Mouse (Mus musculus) kidney, embryonic 16.5 days (tissue): ENCODE data around the gene Spint2. TPM values are rescaled to one million over a fixed set of nuclear protein-coding genes. Genes with fewer than 3 reads are reported as not detected.

Experiments
- ATAC-seq: fragments of 200-750 bp; cut with Nextera tagmentation; 2 replicates; pipeline ENCODE4 v1.8.0; 2017; ENCODE audit warnings: moderate TSS enrichment; ENCODE audit not compliant: low FRiP score, low TSS enrichment
- H3K27ac ChIP-seq: fragments of 300-500 bp; sonication (generic); 2 replicates; pipeline ENCODE4 v1.5.1; 2014; ENCODE audit warnings: low read length
- H3K27me3 ChIP-seq: fragments of 300-500 bp; sonication (generic); 2 replicates; pipeline ENCODE4 v1.6.1; 2014; ENCODE audit warnings: low read length, control low read depth, mixed read lengths; ENCODE audit not compliant: insufficient read depth
- H3K36me3 ChIP-seq: fragments of 300-500 bp; sonication (generic); 2 replicates; pipeline ENCODE4 v1.6.1; 2014; ENCODE audit warnings: low read length, control low read depth, mixed read lengths; ENCODE audit not compliant: insufficient read depth
- H3K4me1 ChIP-seq: fragments of 300-500 bp; sonication (generic); 2 replicates; pipeline ENCODE4 v1.6.1; 2014; ENCODE audit warnings: low read length, control low read depth, mixed read lengths; ENCODE audit not compliant: insufficient read depth
- H3K4me2 ChIP-seq: fragments of 300-500 bp; sonication (generic); replicated peaks from 2 replicates; pipeline ENCODE4 v1.6.1; 2014; ENCODE audit warnings: low read depth, low read length
- H3K4me3 ChIP-seq: fragments of 300-500 bp; sonication (generic); 2 replicates; pipeline ENCODE4 v1.5.1; 2014; ENCODE audit warnings: mild to moderate bottlenecking, low read length
- H3K9ac ChIP-seq: fragments of 300-500 bp; sonication (generic); replicated peaks from 2 replicates; pipeline ENCODE4 v1.6.1; 2014; ENCODE audit warnings: low read length
- H3K9me3 ChIP-seq: fragments of 300-500 bp; sonication (generic); 2 replicates; pipeline ENCODE4 v1.6.1; 2016; ENCODE audit warnings: low read length, control low read depth
- WGBS: fragments of 180-500 bp; shearing (Covaris S2); extraction: QIAGEN DNeasy Blood & Tissue Kit; methylation state at CpG from one replicate; pipeline ENCODE4 v1.1.7; 2014; 5-methylcytosine and 5-hydroxymethylcytosine counted together
- polyA plus RNA-seq: library from polyadenylated mRNA; unstranded; fragments of >200 nt; fragmentation: Nextera tagmentation; extraction: Ambion mirVana; gene quantifications from 2 replicates; pipeline ENCODE4 v1.2.1, GENCODE M21; 2015

Gene Spint2
- polyA plus RNA-seq, 1 experiment from 2014 or later: 295 TPM

DNA sequence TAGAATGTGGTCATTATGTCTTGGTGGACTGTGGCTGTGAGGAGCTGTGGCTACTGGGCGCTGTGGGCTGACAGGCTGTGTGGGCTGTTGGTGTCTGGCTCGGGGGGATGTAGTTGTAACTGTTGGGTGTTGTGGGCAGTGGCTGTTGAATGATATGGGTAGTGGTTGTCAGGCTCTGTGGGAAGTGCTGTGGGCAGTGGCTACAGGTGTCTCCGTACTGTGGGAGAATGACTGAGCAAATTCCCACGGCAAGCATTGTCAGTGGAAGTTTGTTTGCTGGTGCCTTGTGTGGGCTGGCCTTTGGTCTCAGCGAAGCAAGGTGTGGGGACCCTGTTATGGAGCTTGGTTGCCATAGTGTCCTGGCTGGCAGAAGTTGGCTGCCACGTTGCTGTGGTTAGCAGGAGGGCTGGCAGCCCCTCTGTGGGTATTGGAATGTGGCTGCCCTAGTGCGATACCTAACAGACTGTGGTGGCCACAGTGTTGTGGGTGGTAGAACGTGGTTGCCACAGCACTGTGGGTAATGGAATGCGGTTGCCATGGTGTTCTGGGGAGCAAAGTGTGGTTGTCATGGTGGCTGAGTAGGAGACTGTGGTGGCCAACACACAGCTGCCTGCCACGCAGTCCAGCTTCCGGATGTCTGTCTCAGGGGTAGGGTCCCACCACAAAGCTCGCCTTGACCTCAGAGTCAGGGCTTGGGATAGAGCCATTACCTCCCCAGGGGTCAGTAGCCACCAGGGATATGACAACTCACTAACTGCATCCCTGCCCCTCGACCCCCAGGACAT lies 33.3 kb upstream of the Spint2 start:
- H3K4me1 ChIP-seq: peaks cover 36% of the 10 kb centered on the region
- H3K27me3 ChIP-seq: peaks cover 11% of the 10 kb centered on the region
- no peak overlapping the region for H3K4me3 ChIP-seq
- no peak overlapping the region for H3K27ac ChIP-seq
- no peak for ATAC-seq
- H3K4me2 ChIP-seq: no peak overlapping the region
- no peak overlapping the region for H3K9ac ChIP-seq
- H3K36me3 ChIP-seq: no peaks in the 10 kb centered on the region
- no peaks in the 10 kb centered on the region for H3K9me3 ChIP-seq
- 81% methylated on average over 13 of the region's 13 CpGs for WGBS

DNA sequence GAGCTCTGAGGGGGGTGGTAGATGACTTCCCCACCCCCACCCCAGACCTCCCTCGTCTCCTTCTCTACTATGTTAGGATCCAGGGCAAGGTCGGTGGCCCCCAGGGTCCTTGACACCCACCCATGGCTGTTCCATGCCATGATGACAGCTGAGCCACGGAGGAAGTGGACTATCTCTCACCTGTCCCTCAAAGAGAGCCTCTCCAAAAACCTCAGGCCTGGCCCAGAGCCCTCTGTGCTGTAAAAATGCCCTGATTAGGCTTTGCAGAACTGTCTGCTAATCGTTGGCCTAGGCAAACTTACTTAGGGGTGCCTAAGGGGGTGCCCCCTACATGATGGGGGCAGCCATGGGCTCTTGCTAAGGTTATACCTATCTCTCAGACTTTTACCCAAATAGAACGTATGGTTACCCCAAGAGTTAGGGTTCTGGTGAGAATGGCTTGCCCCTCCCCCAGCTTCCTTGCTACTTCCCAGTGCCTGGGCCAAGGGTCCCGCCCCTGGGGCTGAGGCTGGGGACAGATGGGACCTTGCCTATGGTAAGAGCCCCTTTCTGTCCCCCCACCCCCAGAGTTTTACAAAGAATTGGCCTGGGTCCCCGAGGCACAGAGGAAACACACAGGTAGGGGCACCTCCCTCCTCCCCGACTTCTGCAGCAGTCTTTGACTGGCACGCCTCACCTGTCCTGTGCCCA lies 32.0 kb upstream of the Spint2 start:
- H3K4me2 ChIP-seq: no peak overlapping the region
- H3K36me3 ChIP-seq: no peaks in the 10 kb centered on the region
- peaks cover 19% of the 10 kb centered on the region for H3K27me3 ChIP-seq
- no peaks in the 10 kb centered on the region for H3K9me3 ChIP-seq
- H3K27ac ChIP-seq: no peak overlapping the region
- no peak overlapping the region for H3K9ac ChIP-seq
- ATAC-seq: no peak
- H3K4me1 ChIP-seq: peaks cover 33% of the 10 kb centered on the region
- no peak overlapping the region for H3K4me3 ChIP-seq
- 48% methylated on average over 9 of the region's 9 CpGs for WGBS

DNA sequence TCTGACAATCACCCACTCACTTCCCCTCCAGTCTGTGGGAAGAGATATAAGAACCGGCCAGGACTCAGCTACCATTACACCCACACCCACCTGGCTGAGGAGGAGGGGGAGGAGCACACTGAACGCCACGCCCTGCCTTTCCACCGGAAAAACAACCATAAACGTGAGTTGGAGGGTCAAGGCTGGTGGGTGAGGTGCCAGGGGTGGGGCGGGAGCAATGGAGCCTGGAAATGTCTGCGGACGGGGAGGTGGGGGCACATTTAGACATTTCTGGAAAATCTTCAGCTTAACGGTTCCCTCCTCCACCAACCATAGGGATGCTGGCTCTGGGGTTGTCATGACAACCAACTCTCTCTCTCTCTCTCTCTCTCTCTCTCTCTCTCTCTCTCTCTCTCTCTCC lies 31.3 kb upstream of the Spint2 start:
- no peak overlapping the region for H3K9ac ChIP-seq
- 17% methylated on average over 9 of the region's 9 CpGs for WGBS
- H3K36me3 ChIP-seq: no peaks in the 10 kb centered on the region
- no peak overlapping the region for H3K4me3 ChIP-seq
- H3K9me3 ChIP-seq: no peaks in the 10 kb centered on the region
- peaks cover 33% of the 10 kb centered on the region for H3K4me1 ChIP-seq
- H3K27ac ChIP-seq: no peak overlapping the region
- no peak for ATAC-seq
- H3K27me3 ChIP-seq: peaks cover 26% of the 10 kb centered on the region
- H3K4me2 ChIP-seq: no peak overlapping the region

- H3K9me3 ChIP-seq: no peaks in the 10 kb centered on the region
- H3K27ac ChIP-seq: no peak overlapping the region
- H3K4me1 ChIP-seq: peaks cover 29% of the 10 kb centered on the region
- H3K36me3 ChIP-seq: no peaks in the 10 kb centered on the region
- 3% methylated on average over 5 of the region's 5 CpGs for WGBS
- ATAC-seq: no peak
- peak overlapping the region; percentile 75 for H3K4me2 ChIP-seq
- peak overlapping the region; percentile 62 for H3K9ac ChIP-seq
- peak overlapping the region; percentile 50 for H3K4me3 ChIP-seq
- H3K27me3 ChIP-seq: peaks cover 44% of the 10 kb centered on the region
These were observed 28.0 kb upstream of the Spint2 start for GRCm38 (mm10) chr7:29309749-29310148.

DNA sequence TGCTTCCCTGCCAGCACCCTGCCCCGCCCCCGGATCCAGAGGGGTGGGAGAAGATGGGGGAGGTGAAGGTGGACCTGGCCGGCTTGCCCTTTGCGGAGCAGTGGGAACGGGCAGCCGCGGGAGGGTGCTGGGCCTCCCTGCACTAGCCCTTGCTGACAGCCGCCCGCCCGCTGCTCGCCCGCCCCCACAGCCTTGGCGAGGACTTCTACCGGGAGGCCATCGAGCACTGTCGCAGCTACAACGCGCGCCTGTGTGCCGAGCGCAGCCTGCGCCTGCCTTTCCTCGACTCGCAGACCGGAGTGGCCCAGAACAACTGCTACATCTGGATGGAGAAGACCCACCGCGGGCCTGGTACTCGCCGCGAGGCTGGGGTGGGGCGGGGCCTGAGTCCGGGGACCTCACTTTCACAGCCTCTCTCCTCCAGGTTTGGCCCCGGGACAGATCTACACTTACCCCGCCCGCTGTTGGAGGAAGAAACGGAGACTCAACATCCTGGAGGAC lies 27.6 kb upstream of the Spint2 start:
- no peak overlapping the region for H3K27ac ChIP-seq
- H3K27me3 ChIP-seq: peaks cover 49% of the 10 kb centered on the region
- H3K4me1 ChIP-seq: peaks cover 34% of the 10 kb centered on the region
- WGBS: under 1% methylated on average over 36 of the region's 36 CpGs
- peak overlapping the region; percentile 50 for H3K4me3 ChIP-seq
- ATAC-seq: no peak
- no peaks in the 10 kb centered on the region for H3K9me3 ChIP-seq
- no peaks in the 10 kb centered on the region for H3K36me3 ChIP-seq
- H3K9ac ChIP-seq: peak overlapping the region; percentile 62
- H3K4me2 ChIP-seq: peak overlapping the region; percentile 75

GRCm38 (mm10) chr7:29307350-29308104 lies 25.8 kb upstream of the Spint2 start:
- WGBS: 2% methylated on average over 42 of the region's 42 CpGs

DNA sequence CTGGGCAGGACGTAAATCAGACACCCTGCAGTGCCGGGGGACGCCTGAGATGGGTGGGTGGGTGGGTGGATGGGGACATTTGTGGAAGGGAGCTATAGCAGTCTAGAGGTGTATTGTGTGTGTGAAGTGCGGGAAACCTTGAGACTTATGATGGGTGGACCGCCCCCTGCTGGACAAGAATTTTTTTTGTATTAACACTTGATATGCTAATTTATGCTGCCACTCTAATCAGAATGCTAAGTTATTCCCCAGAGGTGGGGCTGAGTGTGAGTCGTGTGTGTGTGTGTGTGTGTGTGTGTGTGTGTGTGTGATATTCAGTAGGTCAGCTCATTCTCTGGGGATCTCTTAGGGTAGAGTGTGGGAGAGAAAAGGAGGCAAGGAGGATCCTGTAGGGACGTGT lies 24.9 kb upstream of the Spint2 start:
- Histone ChIP-seq H3K9me3 (no peaks in the 10 kb centered on the region), H3K36me3 (no peaks in the 10 kb centered on the region), H3K4me3 (no peak overlapping the region), H3K27me3 (peaks cover 57% of the 10 kb centered on the region), H3K27ac (no peak overlapping the region), H3K4me1 (peaks cover 42% of the 10 kb centered on the region), H3K4me2 (no peak overlapping the region), H3K9ac (no peak overlapping the region)
- WGBS: 32% methylated on average over 7 of the region's 7 CpGs
- no peak for ATAC-seq

More at GRCm38 (mm10) chr7:29307350-29308104, 25.8 kb upstream of the Spint2 start:
- Histone ChIP-seq H3K9ac (peak overlapping the region; percentile 66), H3K27ac (no peak overlapping the region), H3K36me3 (no peaks in the 10 kb centered on the region), H3K4me2 (peak overlapping the region; percentile 97), H3K4me1 (peaks cover 42% of the 10 kb centered on the region), H3K9me3 (no peaks in the 10 kb centered on the region), H3K4me3 (peak overlapping the region; percentile 76), H3K27me3 (peaks cover 57% of the 10 kb centered on the region)
- ATAC-seq: peak; percentile 86

GRCm38 (mm10) chr7:29306108-29306507 lies 24.4 kb upstream of the Spint2 start:
- H3K9ac ChIP-seq: no peak overlapping the region
- H3K4me2 ChIP-seq: no peak overlapping the region
- peaks cover 42% of the 10 kb centered on the region for H3K4me1 ChIP-seq
- no peak overlapping the region for H3K27ac ChIP-seq
- peaks cover 57% of the 10 kb centered on the region for H3K27me3 ChIP-seq
- WGBS: 50% methylated on average over 7 of the region's 7 CpGs
- no peaks in the 10 kb centered on the region for H3K36me3 ChIP-seq
- no peak overlapping the region for H3K4me3 ChIP-seq
- no peaks in the 10 kb centered on the region for H3K9me3 ChIP-seq
- no peak for ATAC-seq

- peaks cover 42% of the 10 kb centered on the region for H3K4me1 ChIP-seq
These were observed 23.7 kb upstream of the Spint2 start for GRCm38 (mm10) chr7:29305263-29305988.

More at GRCm38 (mm10) chr7:29305263-29305988, 23.7 kb upstream of the Spint2 start:
- no peak for ATAC-seq
- Histone ChIP-seq H3K36me3 (no peaks in the 10 kb centered on the region), H3K9me3 (no peaks in the 10 kb centered on the region), H3K9ac (peak overlapping the region; percentile 69; the same call in 1 of the 2 replicates), H3K4me3 (peak overlapping the region; percentile 56), H3K27ac (no peak overlapping the region), H3K27me3 (peaks cover 51% of the 10 kb centered on the region), H3K4me2 (peak overlapping the region; percentile 98)
- WGBS: 27% methylated on average over 9 of the region's 9 CpGs
